Mouse (Mus musculus) ovary, postnatal 10 days (tissue): ENCODE data around the gene Pla2g15.
A peak's percentile ranks its signal among the peaks of the same experiment; 100 is the strongest.

Experiments
- DNase-seq: peaks from one replicate; pipeline ENCODE4 v3.0.0; 2022; ENCODE audit warnings: low spot score

The Pla2g15 gene

GRCm38 (mm10) chr8:106135672-106136071 is 14.5 kb upstream of the Pla2g15 start:
- DNase-seq = no peak

GRCm38 (mm10) chr8:106136156-106137130 is 13.8 kb upstream of the Pla2g15 start, which contains the start of gene Esrp2:
Gene Esrp2, minus strand, starts transcription at chr8:106136974.
- no peak for DNase-seq

GRCm38 (mm10) chr8:106137218-106137905 is 12.8 kb upstream of the Pla2g15 start:
- DNase-seq = no peak

GRCm38 (mm10) chr8:106137906-106138477 is 12.2 kb upstream of the Pla2g15 start:
- DNase-seq = no peak

GRCm38 (mm10) chr8:106138616-106139015 is 11.6 kb upstream of the Pla2g15 start:
- DNase-seq = no peak

DNA sequence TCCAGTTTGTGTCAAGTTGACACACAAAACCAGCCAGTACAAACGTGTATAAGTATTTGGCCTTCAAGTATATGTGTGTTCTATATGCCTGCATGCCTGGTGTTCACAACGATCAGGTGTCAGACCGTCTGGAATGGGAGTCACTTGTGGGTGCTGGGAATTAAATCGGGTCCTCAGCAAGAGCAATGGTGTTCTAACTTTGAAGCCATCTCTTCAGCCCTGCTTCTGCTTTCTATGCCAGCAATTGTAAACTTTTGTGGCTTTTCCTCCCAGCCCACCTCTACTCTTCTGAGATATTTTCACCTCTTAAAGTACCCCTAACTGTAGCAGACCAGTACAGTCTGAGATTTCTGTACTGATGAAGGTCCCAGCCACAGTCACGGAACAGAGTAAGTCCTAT is 10.0 kb upstream of the Pla2g15 start:
- DNase-seq = no peak

- peak; percentile 67 for DNase-seq
Measured at GRCm38 (mm10) chr8:106140769-106141168, 9.4 kb upstream of the Pla2g15 start.

- DNase-seq = no peak
Measured at GRCm38 (mm10) chr8:106145331-106145730, 4.9 kb upstream of the Pla2g15 start.

GRCm38 (mm10) chr8:106146014-106146413 is 4.2 kb upstream of the Pla2g15 start:
- no peak for DNase-seq

- no peak for DNase-seq
Measured at GRCm38 (mm10) chr8:106147868-106148565, 2.2 kb upstream of the Pla2g15 start.

GRCm38 (mm10) chr8:106149025-106149424 is 1.2 kb upstream of the Pla2g15 start:
- DNase-seq = no peak

DNA sequence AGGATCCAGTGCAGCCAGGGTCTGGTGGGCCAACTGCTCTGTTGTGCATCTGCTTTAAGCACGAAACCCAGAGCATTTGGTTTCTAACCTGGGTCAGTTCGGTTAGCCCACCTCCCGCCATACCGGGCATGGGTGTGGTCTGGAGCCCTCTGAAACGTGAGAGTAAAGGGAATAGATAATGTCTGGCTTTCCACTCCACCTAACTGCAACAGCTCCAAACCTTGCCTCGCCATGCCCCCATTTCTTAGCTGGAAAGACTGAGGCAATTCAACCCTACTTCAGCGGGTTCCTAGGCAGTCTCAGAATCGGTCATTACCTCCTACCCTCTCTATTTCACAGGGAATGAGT is 428 bp downstream of the Pla2g15 start:
- DNase-seq = no peak

GRCm38 (mm10) chr8:106151041-106151440 is 842 bp downstream of the Pla2g15 start:
- no peak for DNase-seq

DNA sequence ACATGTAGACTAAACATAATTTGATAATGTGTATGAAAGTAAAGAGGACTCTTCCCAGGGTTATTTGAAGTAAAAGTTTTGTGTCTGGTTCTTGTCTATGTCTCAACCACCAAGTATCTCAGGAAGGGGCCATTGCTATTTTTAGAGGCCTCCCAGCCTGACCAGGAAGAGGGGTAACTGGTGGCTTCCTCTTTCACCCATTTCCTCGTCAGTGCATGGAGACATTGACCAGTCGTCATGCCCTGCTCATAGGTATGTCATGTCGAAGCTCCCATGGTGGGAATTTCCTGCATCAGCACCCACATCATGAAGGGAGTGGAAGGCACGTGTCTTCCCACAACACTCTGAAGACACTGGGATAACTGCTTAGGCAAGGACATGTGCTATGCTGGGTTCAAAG is 2.7 kb downstream of the Pla2g15 start:
- DNase-seq = no peak

- no peak for DNase-seq
Measured at GRCm38 (mm10) chr8:106157419-106157818, 7.2 kb downstream of the Pla2g15 start.

GRCm38 (mm10) chr8:106158381-106158780 is 8.2 kb downstream of the Pla2g15 start:
- DNase-seq = no peak

GRCm38 (mm10) chr8:106159876-106160275 is 9.7 kb downstream of the Pla2g15 start:
- no peak for DNase-seq

- DNase-seq = no peak
Measured at GRCm38 (mm10) chr8:106163251-106163650, 13.1 kb downstream of the Pla2g15 start.

GRCm38 (mm10) chr8:106165460-106165859 is 15.3 kb downstream of the Pla2g15 start:
- peak; percentile 44 for DNase-seq

DNA sequence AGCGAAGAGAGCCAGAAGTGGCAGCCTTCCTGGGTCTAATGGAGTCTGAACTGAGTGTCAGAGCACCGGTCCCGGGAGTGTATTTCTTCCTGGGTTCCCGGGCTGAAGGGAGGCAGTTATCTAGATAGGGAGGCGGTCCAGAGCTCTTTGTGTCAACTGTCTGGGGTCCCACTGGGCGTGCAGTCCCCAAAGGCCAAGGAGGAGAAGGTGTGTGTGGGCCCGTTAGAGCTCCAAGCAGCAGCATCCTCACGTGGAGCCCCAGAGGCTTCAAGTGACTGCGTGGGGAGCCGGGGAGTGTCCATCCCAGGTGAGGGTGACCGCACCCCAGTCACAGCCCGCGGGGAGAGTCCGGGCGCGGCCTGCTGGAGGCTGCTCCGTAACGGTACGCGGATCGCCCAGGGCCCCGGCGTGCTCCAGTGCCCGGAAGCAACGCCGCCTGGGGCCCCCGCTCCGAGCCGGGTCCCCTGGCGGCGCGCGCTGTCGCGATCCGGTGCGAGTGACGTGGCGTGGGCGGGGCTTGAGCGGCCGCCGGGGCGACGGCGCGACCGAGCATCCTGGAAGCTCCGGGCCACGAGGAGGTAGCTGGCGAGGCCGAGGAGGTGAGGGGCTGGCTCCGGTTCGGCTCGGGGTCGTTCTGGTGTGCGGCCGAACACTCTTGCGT is 18.3 kb downstream of the Pla2g15 start, which contains the start of gene Slc7a6:
Gene Slc7a6, plus strand, starts transcription at position 502 of the 661 bp plus-strand sequence.
- DNase-seq = peak; percentile 67
